Mouse (Mus musculus) limb, embryonic 10.5 days (tissue): ENCODE measurements around the gene Ptpdc1. TPM values are rescaled to one million over a fixed set of nuclear protein-coding genes. Genes with fewer than 3 reads are reported as not detected.

Experiments used
- DNase-seq: peaks from one replicate; pipeline ENCODE4 v3.0.0-alpha.2; 2017; ENCODE audit warnings: low spot score
- H3K27ac ChIP-seq: fragments of 300-500 bp; sonication (generic); 2 replicates; pipeline ENCODE4 v1.5.1; 2016; ENCODE audit warnings: mild to moderate bottlenecking
- H3K27me3 ChIP-seq: fragments of 300-500 bp; sonication (generic); 2 replicates; pipeline ENCODE4 v1.6.1; 2016; ENCODE audit warnings: low read depth, mild to moderate bottlenecking; ENCODE audit not compliant: poor library complexity, severe bottlenecking
- H3K36me3 ChIP-seq: fragments of 300-500 bp; sonication (generic); 2 replicates; pipeline ENCODE4 v1.6.1; 2016; ENCODE audit warnings: mild to moderate bottlenecking, moderate library complexity
- H3K4me1 ChIP-seq: fragments of 300-500 bp; sonication (generic); 2 replicates; pipeline ENCODE4 v1.6.1; 2016
- H3K4me3 ChIP-seq: fragments of 300-500 bp; sonication (generic); 2 replicates; pipeline ENCODE4 v1.5.1; 2016; ENCODE audit warnings: mild to moderate bottlenecking, moderate library complexity
- H3K9me3 ChIP-seq: fragments of 300-500 bp; sonication (generic); replicated peaks from 2 replicates; pipeline ENCODE4 v1.6.1; 2016; ENCODE audit warnings: mild to moderate bottlenecking
- WGBS: fragments of 180-500 bp; shearing (Covaris S2); methylation state at CpG from one replicate; pipeline ENCODE4 v1.1.7; 2016; 5-methylcytosine and 5-hydroxymethylcytosine counted together
- polyA plus RNA-seq: library from polyadenylated mRNA; unstranded; fragments of >200 nt; fragmentation: Nextera tagmentation; extraction: Ambion mirVana; gene quantifications from 2 replicates; pipeline ENCODE4 v1.2.1, GENCODE M21; 2016

Gene Ptpdc1
- 6.0 and 10.9 TPM in 2 replicates for polyA plus RNA-seq

- peak; percentile 98 for DNase-seq
- Histone ChIP-seq H3K9me3 (no peaks in the 10 kb centered on the region), H3K36me3 (no peaks in the 10 kb centered on the region), H3K4me3 (peak within 1 kb of the TSS; percentile 80), H3K27ac (peak within 1 kb of the TSS; percentile 92), H3K4me1 (peaks cover 11% of the 10 kb centered on the region), H3K27me3 (peaks cover 17% of the 10 kb centered on the region)
- 4% methylated on average over 76 of the region's 76 CpGs for WGBS
Measured at GRCm38 (mm10) chr13:48625433-48626184, at the start of gene Ptpdc1. Gene Ptpdc1, minus strand, starts transcription at chr13:48625664.

- peaks cover 95% of the 10 kb centered on the region for H3K27me3 ChIP-seq
- WGBS, result 86% methylated on average over 5 of the region's 5 CpGs
Measured at GRCm38 (mm10) chr13:48674609-48675008, 49.1 kb upstream of the Ptpdc1 start.

DNA sequence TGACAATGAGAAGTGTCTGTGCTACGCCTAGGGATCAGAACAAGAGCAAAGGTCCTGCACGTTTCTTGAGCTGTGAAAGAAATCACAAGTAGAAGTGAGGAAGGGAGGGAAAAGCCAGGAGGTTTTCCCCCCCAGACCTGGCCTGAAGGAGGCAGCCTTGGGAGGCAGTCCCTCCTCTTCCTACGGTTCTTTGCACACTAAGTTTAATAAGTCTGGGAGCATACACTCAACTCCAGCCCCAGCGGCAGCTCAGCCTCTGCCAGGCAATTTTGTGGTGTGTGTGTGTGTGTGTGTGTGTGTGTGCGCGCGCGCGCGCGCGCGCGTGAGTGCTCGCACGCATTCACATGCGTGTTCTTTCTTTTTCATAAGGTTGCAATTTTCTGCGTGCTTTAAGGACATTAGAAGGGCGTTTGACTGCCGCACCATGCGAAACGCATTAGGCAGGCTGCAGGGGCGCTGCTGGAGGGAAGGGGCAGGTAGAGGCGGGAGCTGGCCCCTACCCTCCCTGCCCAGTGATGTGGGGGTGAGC lies 46.9 kb upstream of the Ptpdc1 start:
- Histone ChIP-seq H3K27ac (no peak overlapping the region), H3K9me3 (no peaks in the 10 kb centered on the region), H3K4me1 (peaks cover 22% of the 10 kb centered on the region), H3K36me3 (no peaks in the 10 kb centered on the region), H3K4me3 (peak overlapping the region; percentile 27), H3K27me3 (peaks cover 96% of the 10 kb centered on the region)
- WGBS, result under 1% methylated on average over 24 of the region's 24 CpGs
- peak; percentile 49 for DNase-seq

More at GRCm38 (mm10) chr13:48674609-48675008, 49.1 kb upstream of the Ptpdc1 start:
- Histone ChIP-seq H3K4me3 (no peak overlapping the region), H3K4me1 (peaks cover 9% of the 10 kb centered on the region), H3K36me3 (no peaks in the 10 kb centered on the region), H3K27ac (no peak overlapping the region), H3K9me3 (no peaks in the 10 kb centered on the region)
- no peak for DNase-seq

GRCm38 (mm10) chr13:48668976-48669534 lies 43.6 kb upstream of the Ptpdc1 start:
- peak; percentile 67 for DNase-seq
- WGBS, result under 1% methylated on average over 34 of the region's 34 CpGs
- peak overlapping the region; percentile 34 for H3K4me3 ChIP-seq
- H3K36me3 ChIP-seq, result no peaks in the 10 kb centered on the region
- no peaks in the 10 kb centered on the region for H3K9me3 ChIP-seq
- peaks cover 100% of the 10 kb centered on the region for H3K27me3 ChIP-seq
- no peak overlapping the region for H3K27ac ChIP-seq
- H3K4me1 ChIP-seq, result peaks cover 35% of the 10 kb centered on the region

DNA sequence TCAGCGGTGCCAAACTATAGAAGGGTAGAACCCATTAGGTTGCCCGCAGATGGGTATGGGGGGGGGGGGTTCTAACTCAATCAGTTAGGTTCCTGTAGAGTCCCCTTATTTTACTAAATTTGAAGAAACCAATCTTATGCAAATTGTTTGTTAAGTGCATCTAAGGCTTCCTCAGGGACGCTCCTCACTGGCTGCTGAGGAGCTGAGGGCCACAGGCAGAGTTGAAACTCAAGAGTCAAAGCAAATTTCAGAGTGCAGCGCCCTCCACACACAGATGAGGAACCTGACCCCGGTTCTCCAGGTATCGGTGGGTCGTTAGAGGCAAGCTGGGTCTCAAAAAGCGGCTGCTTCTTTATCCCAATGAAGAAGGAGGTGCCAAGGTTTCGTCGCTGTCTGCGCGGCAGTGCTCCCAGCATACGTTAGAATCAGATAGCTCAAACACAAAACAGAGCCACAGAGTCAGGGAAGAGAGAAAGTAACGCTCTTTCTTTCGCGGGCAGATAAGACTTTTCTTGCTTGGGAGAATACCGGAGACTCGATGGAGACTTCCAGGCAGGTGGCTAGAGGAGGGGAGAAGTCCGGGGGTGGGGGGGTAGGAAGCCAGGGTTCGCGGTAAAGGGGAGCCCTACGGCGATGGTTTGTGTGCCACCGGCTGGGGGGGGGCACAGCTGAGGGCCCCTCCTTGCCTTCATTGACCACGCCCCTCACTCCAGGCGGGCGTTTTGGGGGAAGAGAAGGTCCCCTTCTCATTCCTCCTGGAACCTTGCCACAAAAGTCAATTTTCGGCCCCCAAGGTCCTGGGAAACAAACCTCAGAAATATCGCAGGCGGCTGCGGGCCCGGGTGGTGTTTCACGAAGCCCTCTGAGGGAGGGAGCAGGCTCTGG lies 42.9 kb upstream of the Ptpdc1 start:
- Histone ChIP-seq H3K9me3 (no peaks in the 10 kb centered on the region), H3K4me3 (peak overlapping the region; percentile 34), H3K27me3 (peaks cover 100% of the 10 kb centered on the region), H3K27ac (no peak overlapping the region), H3K4me1 (peaks cover 41% of the 10 kb centered on the region), H3K36me3 (no peaks in the 10 kb centered on the region)
- WGBS, result 1% methylated on average over 33 of the region's 33 CpGs
- DNase-seq, result peak; percentile 51

DNA sequence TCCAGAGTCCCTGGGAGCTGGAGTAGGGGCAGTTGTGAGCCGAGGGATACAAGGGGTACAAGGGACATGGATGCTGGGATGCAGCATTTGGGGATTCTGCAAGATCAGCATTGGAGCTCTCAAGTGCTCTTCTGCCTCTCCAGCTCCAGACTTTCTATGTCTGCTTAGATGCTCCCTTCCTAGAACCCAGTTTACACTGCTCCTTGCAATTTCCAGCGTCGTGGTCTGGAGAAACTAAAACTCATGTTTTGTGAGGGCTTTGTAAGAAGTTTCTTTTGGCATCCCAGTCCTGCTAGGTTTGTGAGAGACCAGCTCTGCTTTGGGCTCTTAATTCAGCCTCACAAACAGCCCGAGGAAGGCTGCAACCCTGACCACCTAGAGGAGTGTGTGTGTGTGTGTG lies 42.0 kb upstream of the Ptpdc1 start:
- H3K27ac ChIP-seq, result no peak overlapping the region
- H3K27me3 ChIP-seq, result peaks cover 100% of the 10 kb centered on the region
- 6% methylated on average over 4 of the region's 4 CpGs for WGBS
- H3K4me3 ChIP-seq, result no peak overlapping the region
- no peak for DNase-seq
- no peaks in the 10 kb centered on the region for H3K36me3 ChIP-seq
- H3K9me3 ChIP-seq, result no peaks in the 10 kb centered on the region
- H3K4me1 ChIP-seq, result peaks cover 46% of the 10 kb centered on the region

DNA sequence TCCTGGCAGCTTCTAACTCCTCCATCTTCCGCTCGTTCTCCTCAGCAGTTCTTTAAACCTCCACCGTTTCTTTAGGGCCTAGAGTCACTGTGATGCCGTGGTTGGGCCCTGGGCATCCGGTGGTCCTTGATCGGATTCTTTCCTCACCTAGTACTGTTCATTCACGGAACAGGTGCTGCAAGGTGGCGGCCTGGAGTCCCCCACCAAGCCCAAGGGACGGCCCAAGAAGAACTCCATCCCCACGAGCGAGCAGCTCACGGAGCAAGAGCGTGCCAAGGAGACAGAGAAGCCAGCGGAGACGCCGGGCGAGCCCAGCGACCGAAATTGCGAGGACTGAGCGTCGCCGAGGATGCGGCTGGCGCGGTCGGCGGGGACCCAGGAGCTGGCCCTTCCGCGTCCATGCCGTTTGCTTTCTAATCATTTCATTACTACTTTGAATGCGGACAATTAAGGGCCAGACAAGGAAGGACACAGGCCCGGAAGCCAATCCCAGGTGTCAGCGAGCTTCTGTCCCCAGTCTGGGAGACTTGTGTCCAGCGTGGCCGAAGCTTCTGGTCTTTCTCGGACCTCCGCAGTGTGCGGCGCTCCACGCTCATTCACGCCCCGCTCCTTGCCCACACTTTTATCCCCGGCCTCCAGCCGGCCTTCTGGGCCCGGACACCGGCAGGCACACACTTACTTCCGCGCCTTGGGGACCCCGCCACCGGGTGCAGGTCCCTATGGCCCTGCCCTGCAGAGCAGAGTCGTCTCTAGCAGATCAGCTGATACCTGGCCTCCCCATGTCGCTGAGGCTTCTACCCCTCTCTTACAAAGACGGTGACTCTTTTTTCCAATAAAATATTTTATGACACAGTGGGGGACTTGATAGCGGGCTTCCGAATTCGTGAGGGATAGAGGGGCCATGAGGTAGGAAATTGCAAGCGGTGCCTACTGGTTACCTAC lies 40.5 kb upstream of the Ptpdc1 start:
- Histone ChIP-seq H3K36me3 (no peaks in the 10 kb centered on the region), H3K27me3 (peaks cover 100% of the 10 kb centered on the region), H3K9me3 (no peaks in the 10 kb centered on the region), H3K27ac (no peak overlapping the region), H3K4me1 (peaks cover 46% of the 10 kb centered on the region), H3K4me3 (no peak overlapping the region)
- DNase-seq, result peak; percentile 64
- WGBS, result 1% methylated on average over 58 of the region's 58 CpGs

DNA sequence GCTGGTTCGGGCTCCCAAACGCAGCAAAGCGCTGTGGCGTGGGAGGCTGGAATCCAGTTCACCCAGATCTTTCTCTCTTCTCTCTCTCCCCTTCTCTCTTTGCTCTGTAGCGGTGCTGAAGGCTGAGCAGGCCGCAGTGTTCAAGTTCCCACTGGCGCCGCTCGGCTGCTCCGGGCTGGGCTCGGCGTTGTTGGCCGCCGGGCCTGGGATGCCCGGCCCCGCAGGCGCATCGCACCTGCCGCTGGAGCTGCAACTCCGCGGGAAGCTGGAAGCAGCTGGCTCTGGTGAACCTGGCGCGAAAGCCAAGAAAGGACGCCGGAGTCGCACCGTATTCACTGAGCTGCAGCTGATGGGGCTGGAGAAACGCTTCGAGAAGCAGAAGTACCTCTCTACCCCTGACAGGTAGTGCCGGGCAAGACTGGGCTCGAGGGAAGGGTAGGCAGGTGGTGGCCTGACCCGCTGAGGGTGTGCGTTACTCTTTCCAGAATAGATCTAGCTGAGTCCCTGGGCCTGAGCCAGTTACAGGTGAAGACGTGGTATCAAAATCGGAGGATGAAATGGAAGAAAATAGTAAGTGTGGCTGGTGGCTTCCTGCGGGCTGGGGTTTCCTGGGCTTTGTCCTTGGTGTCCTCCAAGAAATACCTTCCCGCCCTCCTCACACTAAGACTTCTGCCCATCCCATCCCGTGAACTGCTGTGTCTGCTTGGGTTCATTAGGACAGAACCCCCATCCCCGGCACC lies 39.6 kb upstream of the Ptpdc1 start:
- Histone ChIP-seq H3K9me3 (no peaks in the 10 kb centered on the region), H3K4me3 (no peak overlapping the region), H3K27me3 (peaks cover 100% of the 10 kb centered on the region), H3K4me1 (peaks cover 52% of the 10 kb centered on the region), H3K36me3 (no peaks in the 10 kb centered on the region), H3K27ac (no peak overlapping the region)
- peak; percentile 73 for DNase-seq
- WGBS, result 2% methylated on average over 39 of the region's 39 CpGs

DNA sequence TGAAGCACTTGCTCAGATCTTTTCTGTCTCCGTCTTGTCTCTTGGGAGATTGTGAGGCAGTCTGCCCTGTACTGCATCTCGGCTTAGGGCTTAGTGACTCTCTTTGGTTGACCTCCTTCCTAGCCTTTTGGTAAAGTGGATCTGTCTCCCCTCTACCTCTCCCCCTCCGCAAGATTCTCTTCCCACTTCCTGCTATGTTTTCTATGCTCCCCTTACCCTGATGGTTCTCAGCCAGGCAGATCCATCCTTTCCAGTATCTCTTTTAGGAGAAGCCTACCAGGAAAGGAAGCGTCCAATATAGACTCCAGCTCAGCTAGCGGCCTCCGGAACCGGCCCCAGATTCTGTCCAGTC lies 38.5 kb upstream of the Ptpdc1 start:
- no peaks in the 10 kb centered on the region for H3K36me3 ChIP-seq
- H3K27me3 ChIP-seq, result peaks cover 100% of the 10 kb centered on the region
- no peak for DNase-seq
- WGBS, result 5% methylated on average over 7 of the region's 7 CpGs
- peak overlapping the region; percentile 56; the same call in 1 of the 2 replicates for H3K4me3 ChIP-seq
- H3K4me1 ChIP-seq, result peaks cover 55% of the 10 kb centered on the region
- H3K9me3 ChIP-seq, result no peaks in the 10 kb centered on the region
- H3K27ac ChIP-seq, result no peak overlapping the region

DNA sequence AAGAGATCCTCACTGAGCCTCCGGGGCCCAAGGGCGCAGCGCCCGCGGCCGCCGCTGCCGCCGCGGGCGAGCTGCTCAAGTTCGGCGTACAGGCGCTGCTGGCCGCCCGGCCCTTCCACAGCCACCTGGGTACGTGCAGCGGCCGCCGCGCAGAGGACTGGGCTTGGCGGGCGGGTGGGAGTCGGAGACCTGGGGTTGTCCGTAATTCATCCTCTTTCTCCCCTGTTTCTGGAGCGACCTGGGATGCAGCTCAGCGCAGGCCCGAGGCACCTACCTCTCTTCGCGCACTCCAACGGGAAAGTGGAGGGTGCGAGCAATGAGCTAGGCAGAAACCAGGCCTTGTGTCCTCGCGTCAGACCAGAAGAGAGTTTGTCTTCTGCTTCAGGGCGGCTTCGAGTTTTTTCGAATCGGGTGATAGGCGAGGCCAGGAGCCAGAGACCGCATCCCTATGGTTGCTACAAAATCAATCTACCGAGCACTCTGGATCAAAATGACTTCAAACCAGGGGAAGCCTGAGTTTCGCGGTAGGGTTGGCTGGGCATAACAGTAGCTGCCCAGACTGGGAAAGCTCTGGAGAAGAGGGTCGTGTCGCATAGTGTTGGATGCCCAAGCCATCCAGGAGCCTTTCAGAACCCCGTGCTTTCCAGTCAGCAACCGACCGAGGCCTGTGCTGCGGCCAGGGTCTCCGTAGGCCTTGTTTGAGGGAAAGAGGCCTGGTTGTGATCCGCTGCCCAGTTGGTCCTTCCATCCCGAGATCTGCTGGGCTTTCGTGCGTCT lies 37.9 kb upstream of the Ptpdc1 start:
- WGBS, result under 1% methylated on average over 54 of the region's 54 CpGs
- Histone ChIP-seq H3K36me3 (no peaks in the 10 kb centered on the region), H3K27ac (0 out of 2 replicates have a peak overlapping the region, but pooled peaks have one; percentile 36), H3K4me3 (peak overlapping the region; percentile 56), H3K27me3 (peaks cover 100% of the 10 kb centered on the region), H3K4me1 (peaks cover 52% of the 10 kb centered on the region), H3K9me3 (no peaks in the 10 kb centered on the region)
- DNase-seq, result peak; percentile 75
